Mouse (Mus musculus) liver, adult 2 months (tissue): ENCODE data around the gene Six5.

ENCODE experiments used
- CTCF ChIP-seq: fragments of 200-500 bp; IDR thresholded peaks from 2 replicates; pipeline ENCODE4 v1.5.1; 2011; ENCODE audit warnings: low read depth, low read length, control low read depth
- POLR2A ChIP-seq: fragments of 200-500 bp; IDR thresholded peaks from 2 replicates; pipeline ENCODE4 v1.6.1; 2011; ENCODE audit warnings: low read length, control low read depth; ENCODE audit not compliant: insufficient read depth; ENCODE audit errors: extremely low read depth

- TF ChIP-seq POLR2A, result no peak
- no peak for TF ChIP-seq CTCF
Observed at GRCm38 (mm10) chr7:19100290-19100689, 5.9 kb downstream of the Six5 start.
